Mouse (Mus musculus) heart, adult 2 months (tissue): ENCODE results near the gene Pink1.

ENCODE experiments used
- CTCF ChIP-seq: fragments of 200-600 bp; IDR thresholded peaks from 2 replicates; pipeline ENCODE4 v1.8.1; 2022; ENCODE audit warnings: antibody characterized with exemption, mild to moderate bottlenecking, moderate library complexity
- EP300 ChIP-seq: fragments of 200-500 bp; IDR thresholded peaks from 2 replicates; pipeline ENCODE4 v1.6.1; 2011; ENCODE audit warnings: low read depth, low read length, control low read depth; ENCODE audit not compliant: insufficient read depth
- POLR2A ChIP-seq: fragments of 200-500 bp; IDR thresholded peaks from 2 replicates; pipeline ENCODE4 v1.6.1; 2011; ENCODE audit warnings: mild to moderate bottlenecking, low read depth, low read length, control low read depth; ENCODE audit not compliant: insufficient read depth

DNA sequence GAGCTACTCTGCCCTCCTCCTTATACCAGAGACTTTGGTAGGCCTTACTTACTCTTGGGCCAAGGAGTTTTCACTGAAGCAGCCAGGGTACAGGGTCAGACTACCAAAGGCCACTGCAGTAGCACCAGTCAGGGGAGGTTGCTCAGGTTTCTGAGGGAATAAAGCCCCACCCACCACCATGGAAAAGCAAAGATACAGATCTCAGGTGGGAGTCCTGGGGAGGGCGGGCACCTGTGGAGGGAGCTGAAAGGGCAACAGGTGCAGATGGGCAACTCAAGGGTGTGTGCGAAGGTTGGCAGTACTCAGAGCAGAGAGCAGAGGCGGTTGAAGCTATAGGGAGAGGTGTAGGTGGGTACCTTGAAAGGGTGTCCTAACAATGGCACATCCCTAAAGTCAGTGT lies 23.1 kb downstream of the Pink1 start:
- no peak for TF ChIP-seq POLR2A
- TF ChIP-seq EP300: no peak
- TF ChIP-seq CTCF: no peak
